Mouse (Mus musculus) hindbrain, embryonic 14.5 days (tissue): ENCODE measurements around the gene Unc5c. TPM values are rescaled to one million over a fixed set of nuclear protein-coding genes. Genes with fewer than 3 reads are reported as not detected.

Source experiments
- ATAC-seq: fragments of 200-750 bp; cut with Nextera tagmentation; 2 replicates; pipeline ENCODE4 v1.8.0; 2017; ENCODE audit warnings: moderate number of reproducible peaks, mild to moderate bottlenecking, moderate TSS enrichment, moderate library complexity; ENCODE audit not compliant: low FRiP score
- DNase-seq: peaks from one replicate; pipeline ENCODE4 v3.0.0-alpha.2; 2015; ENCODE audit warnings: low spot score
- H3K27ac ChIP-seq: fragments of 300-500 bp; sonication (generic); 2 replicates; pipeline ENCODE4 v1.5.1; 2014; ENCODE audit warnings: mild to moderate bottlenecking, moderate library complexity
- H3K27me3 ChIP-seq: fragments of 300-500 bp; sonication (generic); 2 replicates; pipeline ENCODE4 v1.6.1; 2014; ENCODE audit warnings: mild to moderate bottlenecking, low read length, mixed read lengths; ENCODE audit not compliant: control insufficient read depth, insufficient read depth
- H3K36me3 ChIP-seq: fragments of 300-500 bp; sonication (generic); replicated peaks from 2 replicates; pipeline ENCODE4 v1.6.1; 2014; ENCODE audit not compliant: control insufficient read depth, insufficient read depth
- H3K4me1 ChIP-seq: fragments of 300-500 bp; sonication (generic); replicated peaks from 2 replicates; pipeline ENCODE4 v1.6.1; 2014; ENCODE audit warnings: antibody characterized with exemption, low read length, mixed read lengths; ENCODE audit not compliant: control insufficient read depth, insufficient read depth
- H3K4me2 ChIP-seq: fragments of 300-500 bp; sonication (generic); replicated peaks from 2 replicates; pipeline ENCODE4 v1.6.1; 2014; ENCODE audit warnings: mild to moderate bottlenecking, moderate library complexity
- H3K4me3 ChIP-seq: fragments of 300-500 bp; sonication (generic); replicated peaks from 2 replicates; pipeline ENCODE4 v1.5.1; 2014; ENCODE audit warnings: mild to moderate bottlenecking, low read length
- H3K9ac ChIP-seq: fragments of 300-500 bp; sonication (generic); 2 replicates; pipeline ENCODE4 v1.6.1; 2014
- H3K9me3 ChIP-seq: fragments of 300-500 bp; sonication (generic); 2 replicates; pipeline ENCODE4 v1.6.1; 2016; ENCODE audit warnings: low read length; ENCODE audit not compliant: control insufficient read depth
- WGBS: fragments of 180-500 bp; shearing (Covaris S2); extraction: QIAGEN DNeasy Blood & Tissue Kit; methylation state at CpG from one replicate; pipeline ENCODE4 v1.1.7; 2014; 5-methylcytosine and 5-hydroxymethylcytosine counted together
- polyA plus RNA-seq: library from polyadenylated mRNA; unstranded; fragments of >200 nt; fragmentation: Nextera tagmentation; extraction: Ambion mirVana; gene quantifications from 2 replicates; pipeline ENCODE4 v1.2.1, GENCODE M21; 2014

The Unc5c gene
- polyA plus RNA-seq, 1 experiment from 2014 or later, result 24.4 TPM

DNA sequence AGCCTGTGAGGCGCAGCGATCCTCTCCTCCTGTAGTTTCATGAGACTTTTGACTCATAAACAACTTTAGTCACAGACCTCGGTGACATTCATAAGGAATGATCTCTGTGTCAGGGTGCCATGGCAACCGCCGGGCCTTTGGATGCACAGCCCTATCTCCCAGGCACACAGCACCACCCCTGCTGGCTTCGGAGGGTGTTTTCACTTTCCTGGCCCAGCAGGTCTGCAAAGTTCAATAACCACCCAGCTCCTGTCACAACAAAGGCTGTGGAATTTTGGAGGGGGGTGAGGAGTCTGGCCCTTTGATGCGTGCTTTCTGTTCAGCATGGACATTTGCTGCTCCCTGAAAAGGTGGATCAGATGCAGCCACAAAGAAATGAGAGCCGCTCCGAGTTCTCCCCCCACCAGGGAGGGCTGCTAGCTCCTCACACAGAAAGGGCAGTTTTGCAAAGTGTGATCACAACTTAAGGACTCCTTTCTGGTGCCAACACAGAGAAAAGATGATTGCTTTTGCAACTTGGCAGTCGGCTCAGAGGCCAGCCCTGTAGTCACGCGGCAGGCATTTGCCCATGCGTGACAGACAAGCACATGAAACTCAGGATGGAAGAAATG lies 354.4 kb downstream of the Unc5c start:
- H3K36me3 ChIP-seq, result no peaks in the 10 kb centered on the region
- H3K4me2 ChIP-seq, result peak overlapping the region; percentile 37
- no peaks in the 10 kb centered on the region for H3K9me3 ChIP-seq
- H3K9ac ChIP-seq, result no peak overlapping the region
- no peak overlapping the region for H3K4me3 ChIP-seq
- DNase-seq (peak; percentile 54), ATAC-seq (peak; percentile 91)
- H3K27ac ChIP-seq, result 0 out of 2 replicates have a peak overlapping the region, but pooled peaks have one; percentile 32
- no peaks in the 10 kb centered on the region for H3K27me3 ChIP-seq
- H3K4me1 ChIP-seq, result peaks cover 14% of the 10 kb centered on the region; the same call in 1 of the 2 replicates
- WGBS, result 4% methylated on average over 13 of the region's 13 CpGs

DNA sequence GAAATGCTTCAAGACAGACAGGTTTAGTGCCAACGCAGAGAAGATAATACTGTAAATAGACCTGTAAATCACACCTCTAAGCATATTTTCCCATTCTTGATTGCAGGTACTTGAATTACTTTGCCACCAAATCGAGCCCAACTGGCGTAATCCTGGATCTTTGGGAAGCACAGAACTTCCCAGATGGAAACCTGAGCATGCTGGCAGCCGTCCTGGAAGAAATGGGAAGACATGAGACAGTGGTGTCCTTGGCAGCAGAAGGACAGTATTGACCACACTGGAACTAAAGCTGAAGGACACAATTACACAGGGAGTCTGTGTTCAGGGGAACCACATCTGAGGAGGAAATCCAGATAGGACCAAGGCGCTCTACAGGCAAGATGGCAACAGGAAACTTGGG lies 363.3 kb downstream of the Unc5c start:
- no peak overlapping the region for H3K9ac ChIP-seq
- H3K27me3 ChIP-seq, result no peaks in the 10 kb centered on the region
- no peaks in the 10 kb centered on the region for H3K9me3 ChIP-seq
- 88% methylated on average over 5 of the region's 5 CpGs for WGBS
- H3K36me3 ChIP-seq, result peaks cover 6% of the 10 kb centered on the region; the same call in 1 of the 2 replicates
- DNase-seq (no peak), ATAC-seq (no peak)
- H3K27ac ChIP-seq, result no peak overlapping the region
- H3K4me1 ChIP-seq, result no peaks in the 10 kb centered on the region
- no peak overlapping the region for H3K4me3 ChIP-seq
- no peak overlapping the region for H3K4me2 ChIP-seq

DNA sequence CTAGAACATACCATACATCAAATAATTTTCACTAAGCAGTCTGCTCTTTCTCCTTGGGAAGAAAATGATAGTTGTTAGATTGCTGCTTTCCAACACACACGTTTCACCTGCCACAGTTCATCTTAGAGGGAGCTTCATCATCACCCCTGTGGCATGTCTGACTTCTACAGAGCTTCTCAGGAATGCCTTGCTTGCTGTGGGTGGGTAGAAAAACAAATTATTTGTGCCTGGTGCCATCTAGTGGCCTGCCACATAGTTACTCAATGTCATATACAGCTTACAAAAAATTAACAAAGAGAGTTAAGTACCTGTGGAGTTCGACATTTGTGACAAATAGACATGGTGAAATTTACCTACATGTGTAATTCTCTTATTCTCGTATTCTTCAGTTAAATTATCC lies 366.1 kb downstream of the Unc5c start:
- H3K4me2 ChIP-seq, result no peak overlapping the region
- no peaks in the 10 kb centered on the region for H3K9me3 ChIP-seq
- WGBS, result 21% methylated on average over 3 of the region's 3 CpGs
- no peaks in the 10 kb centered on the region for H3K4me1 ChIP-seq
- H3K4me3 ChIP-seq, result no peak overlapping the region
- ATAC-seq (peak; percentile 70; the same call in 1 of the 2 replicates), DNase-seq (peak; percentile 84)
- H3K27ac ChIP-seq, result no peak overlapping the region
- H3K27me3 ChIP-seq, result no peaks in the 10 kb centered on the region
- H3K36me3 ChIP-seq, result peaks cover 6% of the 10 kb centered on the region; the same call in 1 of the 2 replicates
- no peak overlapping the region for H3K9ac ChIP-seq

DNA sequence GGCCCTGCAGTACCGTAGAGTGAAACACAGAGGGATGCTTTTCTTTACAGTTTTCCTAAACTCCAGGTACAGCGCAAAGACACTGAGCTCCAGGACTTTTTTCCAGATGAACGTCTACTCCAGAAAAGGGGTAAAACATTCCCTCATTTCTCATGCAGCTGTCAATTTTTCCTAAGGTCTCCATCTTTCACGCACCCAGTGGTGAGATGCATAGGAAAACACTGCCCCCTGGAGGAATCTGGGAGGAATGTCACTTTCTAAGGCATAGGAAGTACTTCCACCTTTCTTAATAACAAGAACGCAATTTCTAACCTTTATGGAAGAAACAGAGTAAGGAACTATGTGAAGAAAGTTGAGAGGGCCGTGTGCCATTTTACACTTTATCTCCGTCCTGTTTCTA lies 373.8 kb downstream of the Unc5c start:
- Histone ChIP-seq H3K27me3 (no peaks in the 10 kb centered on the region), H3K9me3 (no peaks in the 10 kb centered on the region), H3K4me3 (no peak overlapping the region), H3K4me2 (no peak overlapping the region), H3K27ac (no peak overlapping the region), H3K4me1 (no peaks in the 10 kb centered on the region), H3K36me3 (no peaks in the 10 kb centered on the region), H3K9ac (no peak overlapping the region)
- DNase-seq, result peak; percentile 74
- peak; percentile 43; the same call in 1 of the 2 replicates for ATAC-seq
- WGBS, result 39% methylated on average over 7 of the region's 7 CpGs

DNA sequence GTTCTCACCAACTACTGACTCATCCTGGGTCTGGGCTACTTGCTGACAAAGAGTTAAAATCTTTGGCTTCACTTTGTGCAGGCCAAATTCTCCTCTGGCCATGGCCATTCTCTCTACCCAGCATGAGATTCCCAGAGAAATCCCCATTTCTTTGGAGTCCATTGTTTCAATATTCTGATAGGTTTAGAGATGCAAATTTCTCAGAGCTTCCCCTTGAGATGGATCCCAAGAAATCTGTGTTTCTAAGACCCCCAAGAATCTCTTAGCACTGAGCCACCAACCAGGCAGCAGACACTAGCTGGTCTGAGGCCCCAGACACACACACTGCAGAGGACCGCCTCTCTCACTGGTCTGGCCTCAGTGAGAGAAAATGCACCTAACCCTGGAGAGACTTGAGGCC lies 384.2 kb downstream of the Unc5c start:
- Histone ChIP-seq H3K4me1 (peaks cover 3% of the 10 kb centered on the region; the same call in 1 of the 2 replicates), H3K4me3 (no peak overlapping the region), H3K36me3 (no peaks in the 10 kb centered on the region), H3K27ac (no peak overlapping the region), H3K9ac (no peak overlapping the region), H3K27me3 (no peaks in the 10 kb centered on the region), H3K4me2 (no peak overlapping the region), H3K9me3 (no peaks in the 10 kb centered on the region)
- WGBS, result 11% methylated on average over 1 of the region's 1 CpGs
- no peak for ATAC-seq
- no peak for DNase-seq

DNA sequence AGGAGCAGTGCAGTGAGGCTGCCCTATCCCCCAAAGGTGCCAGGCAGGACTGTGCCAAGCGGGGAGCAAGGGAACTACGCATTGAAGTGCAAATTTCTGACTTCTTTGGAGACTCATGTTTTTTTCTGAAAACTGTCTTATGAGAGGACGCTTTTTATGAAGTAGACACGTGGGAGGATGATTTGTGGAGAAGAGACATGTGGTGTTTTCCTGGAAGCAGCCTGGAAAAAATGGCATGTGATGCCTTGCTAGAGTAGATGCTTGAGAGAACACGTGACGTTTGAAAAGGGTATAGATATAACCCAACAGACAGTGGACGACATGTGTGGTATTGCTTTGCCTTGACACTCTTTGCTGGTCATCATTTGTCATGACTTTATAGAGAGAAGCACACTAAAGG lies 385.1 kb downstream of the Unc5c start:
- H3K27me3 ChIP-seq, result no peaks in the 10 kb centered on the region
- H3K27ac ChIP-seq, result no peak overlapping the region
- no peak overlapping the region for H3K4me3 ChIP-seq
- H3K9me3 ChIP-seq, result no peaks in the 10 kb centered on the region
- H3K4me1 ChIP-seq, result peaks cover 3% of the 10 kb centered on the region; the same call in 1 of the 2 replicates
- WGBS, result 74% methylated on average over 7 of the region's 7 CpGs
- no peaks in the 10 kb centered on the region for H3K36me3 ChIP-seq
- DNase-seq (no peak), ATAC-seq (no peak)
- no peak overlapping the region for H3K4me2 ChIP-seq
- no peak overlapping the region for H3K9ac ChIP-seq

DNA sequence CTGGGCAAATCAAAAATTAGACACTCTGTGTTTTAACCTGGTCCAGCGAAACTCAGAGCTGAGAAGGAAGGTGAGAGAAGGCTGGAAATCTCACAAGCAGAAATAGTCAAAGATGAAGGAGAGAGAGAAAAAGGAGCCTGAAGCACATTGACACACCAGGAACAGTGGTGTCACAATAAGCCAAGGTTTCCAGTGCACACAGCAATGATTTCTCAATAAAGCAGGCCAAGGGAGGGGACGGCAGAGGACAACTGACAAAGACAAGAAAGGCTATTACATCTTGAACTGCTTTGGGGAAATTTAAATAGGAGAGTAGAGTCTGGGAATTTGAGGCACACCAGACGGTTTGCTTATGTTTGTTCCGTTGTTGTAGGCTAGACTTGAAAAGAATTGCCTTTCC lies 389.3 kb downstream of the Unc5c start:
- H3K4me3 ChIP-seq, result no peak overlapping the region
- no peaks in the 10 kb centered on the region for H3K9me3 ChIP-seq
- no peak overlapping the region for H3K27ac ChIP-seq
- no peak overlapping the region for H3K4me2 ChIP-seq
- ATAC-seq (no peak), DNase-seq (no peak)
- no peak overlapping the region for H3K9ac ChIP-seq
- no peaks in the 10 kb centered on the region for H3K36me3 ChIP-seq
- 92% methylated on average over 4 of the region's 4 CpGs for WGBS
- H3K27me3 ChIP-seq, result no peaks in the 10 kb centered on the region
- peaks cover 3% of the 10 kb centered on the region; the same call in 1 of the 2 replicates for H3K4me1 ChIP-seq

DNA sequence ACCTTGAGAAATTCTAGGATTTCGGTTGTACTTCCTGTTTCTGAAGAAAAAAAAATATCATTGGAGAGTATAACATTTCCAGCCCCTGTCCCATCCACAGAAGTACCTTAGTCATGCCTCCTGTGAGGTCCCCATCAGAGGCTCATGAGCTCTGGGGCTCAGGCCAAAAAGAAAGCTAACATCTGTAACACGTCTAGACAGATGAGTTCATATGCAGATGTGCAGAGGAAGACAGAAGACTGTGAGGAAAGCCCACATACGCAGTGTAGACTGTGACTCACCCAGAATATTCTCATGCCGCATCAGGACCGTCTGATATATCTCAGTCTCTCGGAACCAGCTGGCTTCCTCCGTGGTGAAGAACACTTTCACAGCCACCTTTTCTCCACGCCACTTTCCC lies 392.1 kb downstream of the Unc5c start:
- H3K9ac ChIP-seq, result no peak overlapping the region
- no peak overlapping the region for H3K4me2 ChIP-seq
- no peak overlapping the region for H3K4me3 ChIP-seq
- H3K4me1 ChIP-seq, result peaks cover 3% of the 10 kb centered on the region; the same call in 1 of the 2 replicates
- H3K27me3 ChIP-seq, result no peaks in the 10 kb centered on the region
- no peaks in the 10 kb centered on the region for H3K9me3 ChIP-seq
- no peak overlapping the region for H3K27ac ChIP-seq
- H3K36me3 ChIP-seq, result no peaks in the 10 kb centered on the region
- WGBS, result 95% methylated on average over 8 of the region's 8 CpGs
- ATAC-seq (no peak), DNase-seq (no peak)

DNA sequence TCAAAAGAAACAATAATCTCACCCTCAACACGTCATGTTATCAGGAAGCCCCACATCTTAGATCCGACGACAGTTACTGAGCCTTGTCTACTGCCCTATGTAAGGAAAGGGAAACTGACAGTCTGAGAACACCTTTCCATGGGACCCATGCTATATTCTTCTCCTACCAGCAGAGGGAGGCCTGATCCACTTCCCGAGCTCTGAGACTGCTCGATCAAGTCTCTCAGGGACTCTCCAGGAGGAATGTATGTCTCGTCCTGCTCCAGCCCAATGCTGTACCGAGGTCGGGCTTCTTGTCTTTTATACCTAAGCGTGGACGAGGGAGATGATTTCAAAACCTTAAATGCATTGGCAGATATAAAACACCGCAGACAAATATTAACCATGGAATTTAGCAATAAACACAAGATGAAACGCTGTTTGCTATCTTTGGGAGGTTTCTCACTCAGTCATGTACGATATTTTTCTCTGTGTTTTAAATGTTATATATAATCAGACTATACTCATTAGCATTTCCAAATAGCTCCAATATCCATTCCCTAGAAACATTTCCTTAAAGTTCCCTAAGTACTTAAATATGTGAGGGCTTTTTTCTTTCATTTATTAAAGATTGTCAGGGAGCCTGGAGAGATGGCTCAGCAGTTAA lies 397.9 kb downstream of the Unc5c start:
- peak overlapping the region; percentile 18 for H3K4me2 ChIP-seq
- ATAC-seq (peak; percentile 86), DNase-seq (peak; percentile 79)
- no peak overlapping the region for H3K27ac ChIP-seq
- H3K4me3 ChIP-seq, result no peak overlapping the region
- no peaks in the 10 kb centered on the region for H3K9me3 ChIP-seq
- WGBS, result 22% methylated on average over 13 of the region's 13 CpGs
- H3K27me3 ChIP-seq, result no peaks in the 10 kb centered on the region
- no peaks in the 10 kb centered on the region for H3K36me3 ChIP-seq
- no peak overlapping the region for H3K9ac ChIP-seq
- no peaks in the 10 kb centered on the region for H3K4me1 ChIP-seq
